Mouse (Mus musculus): ENCODE measurements at regions not wholly inside any gene's neighbourhood (a gene's known extent, or its start where the extent isn't known, plus 50 kb on each side); places are given as distances from the start of the nearest gene placed in this dataset.
A peak's percentile ranks its signal among the peaks of the same experiment; 100 is the strongest.
"Not testable (repeated sequence)": the region's sequence is repeated elsewhere in the genome, so short reads cannot be mapped to it uniquely, and the experiment has no call there.

- peak in 1 of 2 experiments; percentile 8 for DNase-seq (ENCODE audit: low spot score in 2 of 2)
These were observed 167.7 kb upstream of the Fam3c start for GRCm38 (mm10) chr6:22523582-22524234.

DNA sequence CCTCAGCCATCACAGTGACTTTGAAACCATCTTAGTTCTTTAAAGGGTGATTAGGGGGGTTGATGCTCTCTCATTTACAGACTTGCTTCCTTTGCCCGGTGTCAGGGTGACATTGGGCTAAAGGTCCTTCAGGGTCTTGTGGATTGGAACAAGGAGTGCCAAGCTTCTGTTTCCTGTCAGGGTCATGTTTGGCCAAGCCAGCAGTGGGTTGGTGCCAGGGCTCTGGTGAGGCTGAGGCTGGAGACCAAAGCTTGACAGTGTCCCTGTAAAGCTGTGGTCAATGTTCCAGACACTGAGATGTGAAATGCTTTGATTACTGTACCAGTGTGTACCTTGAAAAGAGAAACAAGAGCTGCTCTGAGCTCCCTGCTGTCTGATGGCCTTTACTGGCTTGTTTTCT lies 150.8 kb upstream of the Fam3c start:
- DNase-seq (ENCODE audit: low spot score in 2 of 2), result no peak

DNA sequence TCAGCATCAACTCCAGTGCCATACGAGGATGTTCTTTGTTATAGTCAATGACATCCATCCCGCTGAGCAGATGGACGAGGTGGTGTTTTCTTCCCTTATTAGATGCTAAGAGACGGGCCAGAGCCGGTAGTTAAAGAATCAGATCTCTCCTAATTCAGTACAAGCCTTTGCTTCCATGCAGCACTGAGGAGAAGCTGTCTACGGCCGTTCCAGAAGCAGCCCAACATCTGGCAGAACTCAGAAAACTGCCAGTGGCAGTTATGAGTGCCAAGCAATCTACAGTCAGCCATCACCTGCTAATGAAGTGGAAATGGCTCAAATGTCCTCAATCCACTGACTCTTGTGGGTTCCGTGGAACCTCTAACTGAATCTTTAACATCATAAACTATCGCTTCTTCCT lies 141.3 kb upstream of the Fam3c start:
- no peak for DNase-seq (ENCODE audit: low spot score in 2 of 2)

DNA sequence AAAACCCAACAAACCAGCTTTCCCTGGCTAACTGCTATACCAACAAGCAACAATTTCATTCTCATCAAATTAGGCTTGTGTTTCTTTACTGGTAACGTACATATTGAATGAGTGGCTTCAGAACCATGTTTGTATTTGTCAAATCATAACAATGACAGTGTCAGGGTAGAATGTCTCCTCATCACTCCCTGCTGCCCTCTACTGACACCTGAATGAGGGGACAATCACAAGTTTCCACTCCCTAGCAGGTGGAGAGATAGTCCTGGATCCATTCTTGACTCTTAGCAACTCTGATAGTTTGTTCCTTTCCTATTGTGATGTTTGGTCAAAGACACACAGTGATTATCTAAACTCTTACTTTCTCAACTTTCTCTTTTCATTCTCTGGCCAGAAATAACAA lies 140.4 kb upstream of the Fam3c start:
- no peak for DNase-seq (ENCODE audit: low spot score in 2 of 2)

- DNase-seq (ENCODE audit: low spot score in 2 of 2), result peak in 1 of 2 experiments; percentile 18
These were observed 137.7 kb upstream of the Fam3c start for GRCm38 (mm10) chr6:22493632-22494260.

DNA sequence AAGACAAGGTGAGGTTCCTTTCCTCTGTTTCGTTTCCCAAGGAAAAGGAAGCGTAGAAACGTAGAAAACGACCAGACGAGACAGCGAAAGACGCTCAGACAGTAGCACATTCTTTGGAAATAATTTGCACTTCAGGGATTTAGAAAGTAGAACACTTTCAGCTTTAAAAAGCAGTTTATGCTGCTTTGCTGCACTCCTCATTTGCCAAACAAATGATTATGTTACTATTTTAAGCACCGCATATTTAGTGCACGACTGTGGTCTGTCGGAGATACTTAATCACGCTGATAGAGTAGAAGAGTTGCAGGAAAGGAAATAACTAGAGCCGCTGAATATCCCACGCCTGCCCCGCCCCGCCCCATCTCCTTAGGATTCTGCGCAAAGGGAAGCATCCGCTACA lies 136.9 kb upstream of the Fam3c start:
- no peak for DNase-seq (ENCODE audit: low spot score in 2 of 2)

DNA sequence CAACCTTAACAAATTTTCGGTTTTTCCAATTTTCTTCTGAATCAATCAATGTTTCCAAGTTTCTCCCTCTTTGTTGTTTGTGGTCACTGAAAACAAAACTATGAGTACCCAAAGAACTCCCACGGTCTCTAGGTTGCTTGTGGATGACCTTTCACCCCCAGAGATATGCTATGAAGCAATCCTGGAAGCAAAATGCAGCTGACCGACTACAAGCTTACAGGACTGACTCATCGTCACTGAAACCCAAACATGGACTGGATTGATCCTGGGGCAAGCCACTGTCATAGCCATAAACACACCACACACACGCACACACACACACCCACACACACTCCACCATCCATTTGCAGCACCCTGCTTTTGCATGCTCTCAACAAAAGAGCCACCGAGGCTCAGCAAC lies 134.7 kb upstream of the Fam3c start:
- DNase-seq (ENCODE audit: low spot score in 2 of 2), result no peak

- no peak for DNase-seq (ENCODE audit: low spot score in 2 of 2)
These were observed 131.4 kb upstream of the Fam3c start for GRCm38 (mm10) chr6:22487467-22487866.

- no peak for DNase-seq (ENCODE audit: low spot score in 2 of 2)
These were observed 129.9 kb upstream of the Fam3c start for GRCm38 (mm10) chr6:22485828-22486518.

- not testable (repeated sequence) for DNase-seq (ENCODE audit: low spot score in 2 of 2)
These were observed 126.2 kb upstream of the Fam3c start for GRCm38 (mm10) chr6:22482257-22482656.

- DNase-seq (ENCODE audit: low spot score in 2 of 2), result no peak
These were observed 118.6 kb upstream of the Fam3c start for GRCm38 (mm10) chr6:22474604-22475003.

GRCm38 (mm10) chr6:22474011-22474410 lies 118.0 kb upstream of the Fam3c start:
- DNase-seq (ENCODE audit: low spot score in 2 of 2), result no peak

DNA sequence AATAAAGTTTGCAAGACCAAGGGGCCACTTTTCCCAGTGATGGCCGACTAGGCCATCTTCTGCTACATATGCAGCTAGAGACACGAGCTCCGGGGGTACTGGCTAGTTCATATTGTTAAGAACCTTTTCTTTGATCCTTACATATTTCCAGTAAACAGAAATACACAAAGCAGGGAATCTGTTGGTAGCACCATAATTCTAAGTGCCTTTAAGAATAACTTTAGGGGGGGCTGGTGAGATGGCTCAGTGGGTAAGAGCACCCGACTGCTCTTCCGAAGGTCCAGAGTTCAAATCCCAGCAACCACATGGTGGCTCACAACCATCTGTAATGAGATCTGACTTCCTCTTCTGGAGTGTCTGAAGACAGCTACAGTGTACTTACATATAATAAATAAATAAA lies 116.4 kb upstream of the Fam3c start:
- DNase-seq (ENCODE audit: low spot score in 2 of 2), result not testable (repeated sequence)

DNA sequence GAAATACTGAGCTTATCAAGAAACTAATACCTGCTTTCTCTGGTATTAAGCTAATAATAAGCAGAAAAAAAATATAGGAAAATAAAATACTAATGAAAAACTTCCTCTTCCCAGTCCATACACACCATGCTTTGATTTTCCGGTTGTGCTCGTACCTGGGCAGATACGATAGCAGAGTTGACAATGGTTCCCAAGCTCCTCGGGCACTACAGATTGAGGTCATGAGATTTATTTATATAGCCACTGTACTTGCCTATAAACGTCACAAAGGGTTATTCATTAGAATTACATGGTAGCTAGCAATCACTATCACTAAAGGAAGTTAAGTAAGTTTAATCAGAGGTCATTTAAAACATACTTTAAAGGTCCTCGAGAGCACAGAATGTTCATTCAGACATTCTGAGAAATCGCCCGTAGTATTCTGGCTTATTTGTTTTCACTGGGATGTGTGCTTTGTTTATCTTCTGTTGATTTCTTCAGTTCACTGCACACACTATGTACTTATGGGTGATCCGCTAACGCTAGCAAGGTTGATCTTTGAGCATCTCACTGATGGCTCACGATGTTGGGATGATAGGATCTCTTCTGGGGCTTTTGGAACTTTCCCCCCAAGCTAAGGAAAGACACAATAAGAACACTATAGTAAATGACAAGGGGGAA lies 111.4 kb upstream of the Fam3c start:
- no peak for DNase-seq (ENCODE audit: low spot score in 2 of 2)

GRCm38 (mm10) chr6:22465926-22466325 lies 109.9 kb upstream of the Fam3c start:
- DNase-seq (ENCODE audit: low spot score in 2 of 2), result no peak

GRCm38 (mm10) chr6:22459440-22460016 lies 103.5 kb upstream of the Fam3c start:
- no peak for DNase-seq (ENCODE audit: low spot score in 2 of 2)

- DNase-seq (ENCODE audit: low spot score in 2 of 2), result no peak
These were observed 96.2 kb upstream of the Fam3c start for GRCm38 (mm10) chr6:22452203-22452602.

DNA sequence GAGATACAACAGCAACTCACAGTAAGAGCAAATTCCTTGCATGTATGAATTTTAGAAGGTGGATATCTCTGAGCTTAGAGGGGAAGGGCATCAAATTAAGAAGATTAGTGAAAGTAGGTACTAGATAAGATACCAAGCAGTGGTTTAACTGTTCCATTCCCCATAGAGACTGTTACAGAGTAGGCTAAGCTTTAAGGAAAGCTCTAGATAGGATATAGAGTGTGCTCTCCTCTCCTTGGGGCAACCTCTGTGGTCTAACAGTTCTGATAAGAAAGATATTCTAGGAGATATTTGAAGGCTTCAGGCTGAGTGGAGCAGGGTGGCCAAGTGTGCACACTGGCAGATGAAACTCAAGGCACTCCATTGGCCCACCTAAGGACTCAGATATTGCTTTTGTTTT lies 94.5 kb upstream of the Fam3c start:
- DNase-seq (ENCODE audit: low spot score in 2 of 2), result no peak

DNA sequence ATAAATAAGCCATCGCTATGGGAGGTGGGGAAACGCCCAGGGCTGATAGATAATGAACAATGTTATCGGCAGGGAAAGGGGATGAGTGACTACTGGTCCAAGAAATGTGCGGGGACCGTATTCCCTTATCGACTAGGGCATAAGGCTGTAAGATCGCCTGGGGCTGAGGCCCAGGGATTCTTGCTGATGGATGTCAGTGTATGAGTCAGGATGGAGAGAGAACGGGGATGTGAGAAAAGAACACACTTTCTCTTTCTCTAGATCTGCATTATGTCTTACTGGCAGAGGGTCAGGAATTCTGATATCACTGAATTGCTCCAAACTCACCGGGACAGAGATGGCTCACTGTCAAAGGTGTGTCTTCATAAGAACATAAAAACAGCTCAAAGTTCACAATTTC lies 92.9 kb upstream of the Fam3c start:
- no peak for DNase-seq (ENCODE audit: low spot score in 2 of 2)

DNA sequence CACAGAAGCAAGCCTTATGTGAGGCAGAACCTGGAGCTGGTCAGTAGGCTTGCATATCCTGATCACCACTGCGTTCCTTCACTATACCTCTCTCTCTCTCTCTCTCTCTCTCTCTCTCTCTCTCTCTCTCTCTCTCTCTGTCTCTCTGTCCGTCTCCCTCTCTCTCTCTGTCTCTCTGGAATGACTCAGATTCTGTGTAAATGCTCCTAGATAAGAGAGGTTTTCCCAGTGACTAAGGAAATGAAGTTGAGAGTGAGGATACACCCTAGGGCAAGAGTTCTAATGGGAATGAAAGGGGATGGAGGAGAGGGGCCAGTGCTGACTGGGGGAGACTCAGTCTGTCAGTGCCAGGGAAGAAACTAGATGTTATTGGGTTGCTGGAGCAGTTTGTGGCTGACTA lies 91.6 kb upstream of the Fam3c start:
- no peak for DNase-seq (ENCODE audit: low spot score in 2 of 2)

GRCm38 (mm10) chr6:22446621-22447310 lies 90.7 kb upstream of the Fam3c start:
- DNase-seq (ENCODE audit: low spot score in 2 of 2), result no peak

Data from layer of hippocampus, adult 8-10 months (tissue).